Mouse (Mus musculus) E14TG2a.4 (cell line): ENCODE measurements around the gene Bscl2.

Source experiments
- CTCF ChIP-seq: conservative IDR thresholded peaks from 2 replicates; pipeline ENCODE4 v1.5.1; 2014; ENCODE audit warnings: low read length
- POU5F1 ChIP-seq: IDR thresholded peaks from 2 replicates; pipeline ENCODE4 v1.6.1; 2014; ENCODE audit warnings: low read length, borderline replicate concordance

DNA sequence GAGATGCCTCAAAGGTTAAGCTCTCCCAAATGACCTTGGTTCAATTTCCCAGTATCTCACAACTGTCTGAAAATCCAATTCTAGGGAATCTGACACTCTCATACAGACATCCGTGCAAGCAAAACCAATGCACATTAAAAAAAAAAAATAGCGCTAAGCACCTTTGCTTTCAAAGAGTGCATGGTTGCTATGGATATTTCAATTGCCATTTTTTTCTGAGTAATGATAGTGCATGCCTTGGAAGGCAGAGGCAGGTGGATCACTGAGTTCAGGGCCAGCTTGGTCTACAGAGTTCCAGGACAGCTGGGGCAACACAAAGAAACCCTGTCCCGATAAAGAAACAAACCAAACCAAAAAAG, 43.7 kb downstream of the Bscl2 start:
- TF ChIP-seq CTCF (no peak), POU5F1 (no peak)
